Mouse (Mus musculus): ENCODE data around the gene Srsy. TPM values are rescaled to one million over a fixed set of nuclear protein-coding genes. Genes with fewer than 3 reads are reported as not detected.
"Not testable (repeated sequence)": the region's sequence is repeated elsewhere in the genome, so short reads cannot be mapped to it uniquely, and the experiment has no call there.

The Srsy gene
- not detected in 2 replicates for polyA plus RNA-seq (2012; ENCODE audit: insufficient read depth, insufficient read length, low replicate concordance, missing spikeins)

DNA sequence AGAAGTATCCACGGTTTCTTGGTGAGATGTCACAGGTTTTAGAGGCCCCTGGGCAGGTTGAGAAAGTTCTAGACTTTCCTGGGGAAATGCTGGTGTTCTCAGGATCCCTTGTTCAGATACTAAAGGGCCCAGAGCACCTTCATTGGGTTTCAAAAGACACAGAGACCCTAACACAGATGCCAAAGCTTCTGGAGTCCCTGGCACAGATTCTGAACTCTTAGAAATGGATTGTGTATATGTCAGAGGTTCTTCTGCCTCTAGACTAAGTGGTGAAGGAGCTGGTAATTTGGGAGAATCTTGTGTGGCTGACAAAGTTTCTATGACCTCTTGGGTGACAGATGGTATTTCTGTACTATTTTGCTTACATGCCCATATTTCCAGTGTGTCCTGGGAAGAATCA, at the start of gene Srsy:
Srsy (minus strand) TSS at position 101 of the 400 bp plus-strand sequence.
- not testable (repeated sequence) for H3K4me1 ChIP-seq (ENCODE audit: control insufficient read depth, insufficient read depth, low read length); H3K27ac ChIP-seq (ENCODE audit: insufficient read depth, low read depth, low read length); H3K4me3 ChIP-seq (ENCODE audit: insufficient read depth, low read depth, low read length)
- no CpG with 5 or more reads among the region's 1 CpGs for WGBS

Other genes starting within 250 kb of the Srsy start
- gene Gm21904, start 91.1 kb downstream of the Srsy start, polyA plus RNA-seq (2012; ENCODE audit: insufficient read depth, insufficient read length, low replicate concordance, missing spikeins), result not detected in 2 replicates
- not detected in 2 replicates for gene Gm20772, start 62.6 kb downstream of the Srsy start, polyA plus RNA-seq (2012; ENCODE audit: insufficient read depth, insufficient read length, low replicate concordance, missing spikeins)
- gene Gm20831, start 62.6 kb downstream of the Srsy start, polyA plus RNA-seq (2012; ENCODE audit: insufficient read depth, insufficient read length, low replicate concordance, missing spikeins), result not detected in 2 replicates
- not detected in 2 replicates for gene Gm21764, start 124.5 kb upstream of the Srsy start, polyA plus RNA-seq (2012; ENCODE audit: insufficient read depth, insufficient read length, low replicate concordance, missing spikeins)
- not detected in 2 replicates for gene Ssty1, start 151.8 kb upstream of the Srsy start, polyA plus RNA-seq (2012; ENCODE audit: insufficient read depth, insufficient read length, low replicate concordance, missing spikeins)

All from olfactory bulb, adult 2 months (tissue).